9 mouse cellular contexts compared by ENCODE assay signal in the genomic region with DNA sequence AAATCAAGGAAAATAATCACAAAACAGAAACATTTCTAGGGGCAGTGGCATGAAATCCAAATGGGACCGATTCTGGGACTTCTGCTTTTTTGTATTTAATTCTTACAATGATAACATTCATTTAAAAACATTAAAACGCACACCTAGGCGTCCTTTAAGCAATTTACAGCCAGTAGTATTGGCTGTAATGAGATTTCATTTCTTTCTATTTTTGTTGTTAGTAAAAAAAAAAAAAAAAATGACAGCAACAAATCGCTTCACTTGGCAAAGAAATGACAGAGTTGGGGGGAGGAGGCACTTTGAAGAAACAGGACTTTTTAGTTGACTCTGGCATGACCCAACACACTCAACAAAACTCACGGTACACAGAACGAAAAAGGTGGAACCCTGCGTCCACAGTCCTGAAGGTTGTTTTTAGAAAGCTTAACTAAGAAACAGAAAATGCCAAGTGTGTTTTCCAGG. TPM values are rescaled to one million over a fixed set of nuclear protein-coding genes. Genes with fewer than 3 reads are reported as not detected.
A peak's percentile ranks its signal among the peaks of the same experiment; 100 is the strongest.
DNase-seq lines count a peak whose midpoint lies in the region; ATAC-seq and TF ChIP-seq lines count a peak whose summit lies in the region.
"Had no signal": no experiment of that assay in that cellular context is flagged by ENCODE, and none has a peak within 500 bp of the region (broad histone marks: within the 10 kb centered on the region; RNA-seq: fewer than 3 reads in every experiment).

No protein-coding gene starts in this region.

- peak overlapping the region; percentile 99; the same call in 1 of the 2 replicates for H3K27ac ChIP-seq in kidney, postnatal 0 days
- H3K27ac ChIP-seq in embryonic facial prominence, embryonic 11.5 days (replicated peaks; ENCODE audit: low read depth, low read length), result no peak overlapping the region
- H3K27ac ChIP-seq in intestine, postnatal 0 days (ENCODE audit: low read depth, low read length), result no peak overlapping the region
- H3K27ac ChIP-seq in neural tube, embryonic 13.5 days (replicated peaks), result no peak overlapping the region

- H3K9me3 ChIP-seq in kidney, postnatal 0 days (replicated peaks; ENCODE audit: low read length), result no peaks in the 10 kb centered on the region
- H3K9me3 ChIP-seq in embryonic facial prominence, embryonic 11.5 days (replicated peaks; ENCODE audit: control insufficient read depth, low read length), result no peaks in the 10 kb centered on the region
- H3K9me3 ChIP-seq in intestine, postnatal 0 days (ENCODE audit: control insufficient read depth), result no peaks in the 10 kb centered on the region
- no peaks in the 10 kb centered on the region for H3K9me3 ChIP-seq in neural tube, embryonic 13.5 days

- no peaks in the 10 kb centered on the region for H3K36me3 ChIP-seq in kidney, postnatal 0 days (ENCODE audit: insufficient read depth, low read length)
- H3K36me3 ChIP-seq in embryonic facial prominence, embryonic 11.5 days (replicated peaks; ENCODE audit: control insufficient read depth, insufficient read depth, low read depth, low read length), result no peaks in the 10 kb centered on the region
- H3K36me3 ChIP-seq in intestine, postnatal 0 days (ENCODE audit: control insufficient read depth, insufficient read depth), result no peaks in the 10 kb centered on the region
- H3K36me3 ChIP-seq in neural tube, embryonic 13.5 days, result no peaks in the 10 kb centered on the region

- no peak for DNase-seq in kidney, postnatal 0 days (ENCODE audit: low spot score)
- no peak for DNase-seq in kidney, postnatal 14 days
- no peak for DNase-seq in embryonic facial prominence, embryonic 11.5 days (ENCODE audit: low spot score)
- DNase-seq in right cerebral cortex, postnatal 25 days, result no peak
- DNase-seq in right cerebral cortex, postnatal 14 days, result no peak
- DNase-seq in layer of hippocampus, postnatal 10 days (ENCODE audit: low spot score in 2 of 2), result no peak

- peak overlapping the region; percentile 92 for H3K9ac ChIP-seq in kidney, postnatal 0 days (ENCODE audit: low read depth, low read length)
- peak overlapping the region; percentile 65; the same call in 1 of the 2 replicates for H3K9ac ChIP-seq in embryonic facial prominence, embryonic 11.5 days (replicated peaks; ENCODE audit: low read length)
- H3K9ac ChIP-seq in intestine, postnatal 0 days (ENCODE audit: low read depth, low read length), result peak overlapping the region; percentile 90
- H3K9ac ChIP-seq in neural tube, embryonic 13.5 days, result peak overlapping the region; percentile 90

- H3K4me3 ChIP-seq in kidney, postnatal 0 days (replicated peaks; ENCODE audit: low read depth, low read length), result peak overlapping the region; percentile 99
- peak overlapping the region; percentile 90 for H3K4me3 ChIP-seq in embryonic facial prominence, embryonic 11.5 days (ENCODE audit: low read depth, low read length)
- H3K4me3 ChIP-seq in intestine, postnatal 0 days (ENCODE audit: low read depth, low read length), result peak overlapping the region; percentile 97
- peak overlapping the region; percentile 93 for H3K4me3 ChIP-seq in neural tube, embryonic 13.5 days

- no peaks in the 10 kb centered on the region for H3K4me1 ChIP-seq in kidney, postnatal 0 days (replicated peaks; ENCODE audit: insufficient read depth, low read length)
- H3K4me1 ChIP-seq in embryonic facial prominence, embryonic 11.5 days (ENCODE audit: control insufficient read depth, insufficient read depth, low read length), result no peaks in the 10 kb centered on the region
- no peaks in the 10 kb centered on the region for H3K4me1 ChIP-seq in intestine, postnatal 0 days (replicated peaks; ENCODE audit: control insufficient read depth, insufficient read depth, low read length)
- peaks cover 20% of the 10 kb centered on the region for H3K4me1 ChIP-seq in neural tube, embryonic 13.5 days (replicated peaks)

- no peaks in the 10 kb centered on the region for H3K27me3 ChIP-seq in kidney, postnatal 0 days (ENCODE audit: insufficient read depth, low read length)
- H3K27me3 ChIP-seq in embryonic facial prominence, embryonic 11.5 days (ENCODE audit: control insufficient read depth, insufficient read depth, low read length), result no peaks in the 10 kb centered on the region
- H3K27me3 ChIP-seq in intestine, postnatal 0 days (replicated peaks; ENCODE audit: control insufficient read depth, insufficient read depth, low read length), result no peaks in the 10 kb centered on the region
- H3K27me3 ChIP-seq in neural tube, embryonic 13.5 days, result no peaks in the 10 kb centered on the region

- ATAC-seq in kidney, postnatal 0 days (replicated peaks; ENCODE audit: low FRiP score, low read depth), result no peak
- ATAC-seq in embryonic facial prominence, embryonic 11.5 days (replicated peaks; ENCODE audit: insufficient number of reproducible peaks, low FRiP score, low TSS enrichment, low read depth), result no peak
- no peak for ATAC-seq in intestine, postnatal 0 days
- ATAC-seq in neural tube, embryonic 13.5 days (ENCODE audit: low read depth), result no peak

- TF ChIP-seq CTCF in kidney, postnatal 0 days (IDR thresholded peaks at IDR 0.05; ENCODE audit: low read depth), result no peak
- no peak for TF ChIP-seq CTCF in intestine, postnatal 0 days (IDR thresholded peaks at IDR 0.05; ENCODE audit: low read depth)

- WGBS in kidney, postnatal 0 days, result 13% methylated on average over 7 of the region's 7 CpGs
- 20% methylated on average over 7 of the region's 7 CpGs for WGBS in embryonic facial prominence, embryonic 11.5 days
- 18% methylated on average over 7 of the region's 7 CpGs for WGBS in intestine, postnatal 0 days
- WGBS in neural tube, embryonic 13.5 days, result 24% methylated on average over 7 of the region's 7 CpGs

- H3K4me2 ChIP-seq in kidney, postnatal 0 days (ENCODE audit: low read length), result peak overlapping the region; percentile 80
- H3K4me2 ChIP-seq in embryonic facial prominence, embryonic 11.5 days (ENCODE audit: low read depth, low read length), result peak overlapping the region; percentile 83
- peak overlapping the region; percentile 80 for H3K4me2 ChIP-seq in intestine, postnatal 0 days (replicated peaks; ENCODE audit: low read depth)
- H3K4me2 ChIP-seq in neural tube, embryonic 13.5 days, result peak overlapping the region; percentile 81

RNA-seq across cellular contexts. Expression of gene Dcaf6, which starts 1.2 kb away (rescaled TPM):
- polyA plus RNA-seq in kidney, postnatal 0 days (2015; fragmentation: Nextera tagmentation; extraction: Ambion mirVana), result 20.6 and 22.7 TPM in 2 replicates
- polyA plus RNA-seq in embryonic facial prominence, embryonic 11.5 days (2014; fragmentation: Nextera tagmentation; extraction: Ambion mirVana), result 9.4 and 12.2 TPM in 2 replicates
- polyA plus RNA-seq in intestine, postnatal 0 days (2015; fragmentation: Nextera tagmentation; extraction: Ambion mirVana), result 8.2 and 9.8 TPM in 2 replicates
- polyA plus RNA-seq in neural tube, embryonic 13.5 days (2015; fragmentation: Nextera tagmentation; extraction: Ambion mirVana), result 15.6 and 16.3 TPM in 2 replicates
- total RNA-seq in layer of hippocampus, postnatal 10 days (2021), result 10 to 100 TPM; 79.2 to 81.0 TPM

RNA-seq across cellular contexts. Expression of gene Mpc2, which starts 1.4 kb away (rescaled TPM):
- polyA plus RNA-seq in kidney, postnatal 0 days (2015; fragmentation: Nextera tagmentation; extraction: Ambion mirVana), result 750 and 780 TPM in 2 replicates
- 112 and 121 TPM in 2 replicates for polyA plus RNA-seq in embryonic facial prominence, embryonic 11.5 days (2014; fragmentation: Nextera tagmentation; extraction: Ambion mirVana)
- 203 and 212 TPM in 2 replicates for polyA plus RNA-seq in intestine, postnatal 0 days (2015; fragmentation: Nextera tagmentation; extraction: Ambion mirVana)
- polyA plus RNA-seq in neural tube, embryonic 13.5 days (2015; fragmentation: Nextera tagmentation; extraction: Ambion mirVana), result 178 and 204 TPM in 2 replicates
- total RNA-seq in layer of hippocampus, postnatal 10 days (2021), result 100 to 1,000 TPM; 124 to 128 TPM

RNA-seq across cellular contexts. Expression of gene Adcy10, which starts 25.9 kb away (rescaled TPM):
- 0.23 TPM in 1 of 2 replicates, not detected in the other for polyA plus RNA-seq in kidney, postnatal 0 days (2015; fragmentation: Nextera tagmentation; extraction: Ambion mirVana)
- polyA plus RNA-seq in embryonic facial prominence, embryonic 11.5 days (2014; fragmentation: Nextera tagmentation; extraction: Ambion mirVana), result not detected in 2 replicates
- polyA plus RNA-seq in intestine, postnatal 0 days (2015; fragmentation: Nextera tagmentation; extraction: Ambion mirVana), result not detected in 2 replicates
- 0.21 and 0.24 TPM in 2 replicates for polyA plus RNA-seq in neural tube, embryonic 13.5 days (2015; fragmentation: Nextera tagmentation; extraction: Ambion mirVana)
- total RNA-seq in layer of hippocampus, postnatal 10 days (2021), result under 1 TPM in 1 of 2 experiments, not detected in 1; 0.55 TPM
- polyA plus RNA-seq: large intestine, adult 2 months had no signal
